Mouse (Mus musculus) embryonic facial prominence, embryonic 12.5 days (tissue): Measurements from ENCODE around the gene 3425401B19Rik. TPM values are rescaled to one million over a fixed set of nuclear protein-coding genes. Genes with fewer than 3 reads are reported as not detected.

Source experiments
- ATAC-seq: fragments of 200-750 bp; cut with Nextera tagmentation; 2 replicates; pipeline ENCODE4 v1.8.0; 2017; ENCODE audit not compliant: insufficient number of reproducible peaks, insufficient read depth, low FRiP score, low TSS enrichment
- H3K27ac ChIP-seq: fragments of 300-500 bp; sonication (generic); 2 replicates; pipeline ENCODE4 v1.5.1; 2016; ENCODE audit warnings: mild to moderate bottlenecking
- H3K27me3 ChIP-seq: fragments of 300-500 bp; sonication (generic); 2 replicates; pipeline ENCODE4 v1.6.1; 2016; ENCODE audit warnings: mild to moderate bottlenecking, moderate library complexity
- H3K36me3 ChIP-seq: fragments of 300-500 bp; sonication (generic); 2 replicates; pipeline ENCODE4 v1.6.1; 2016; ENCODE audit warnings: mild to moderate bottlenecking
- H3K4me1 ChIP-seq: fragments of 300-500 bp; sonication (generic); 2 replicates; pipeline ENCODE4 v1.6.1; 2016
- H3K4me2 ChIP-seq: fragments of 300-500 bp; sonication (generic); replicated peaks from 2 replicates; pipeline ENCODE4 v1.6.1; 2016; ENCODE audit warnings: mild to moderate bottlenecking, moderate library complexity
- H3K4me3 ChIP-seq: fragments of 300-500 bp; sonication (generic); 2 replicates; pipeline ENCODE4 v1.5.1; 2016; ENCODE audit warnings: mild to moderate bottlenecking
- H3K9ac ChIP-seq: fragments of 300-500 bp; sonication (generic); 2 replicates; pipeline ENCODE4 v1.6.1; 2016; ENCODE audit warnings: mild to moderate bottlenecking, moderate library complexity
- H3K9me3 ChIP-seq: fragments of 300-500 bp; sonication (generic); 2 replicates; pipeline ENCODE4 v1.6.1; 2016; ENCODE audit warnings: mild to moderate bottlenecking, moderate library complexity
- whole genome bisulfite sequencing: fragments of 180-500 bp; shearing (Covaris S2); methylation state at CpG from one replicate; pipeline ENCODE4 v1.1.7; 2016; 5-methylcytosine and 5-hydroxymethylcytosine counted together
- polyA plus RNA-seq: library from polyadenylated mRNA; unstranded; fragments of >200 nt; fragmentation: Nextera tagmentation; extraction: Ambion mirVana; gene quantifications from 2 replicates; pipeline ENCODE4 v1.2.1, GENCODE M21; 2016

The 3425401B19Rik gene
- polyA plus RNA-seq, 1 experiment from 2014 or later = 0.47 TPM

DNA sequence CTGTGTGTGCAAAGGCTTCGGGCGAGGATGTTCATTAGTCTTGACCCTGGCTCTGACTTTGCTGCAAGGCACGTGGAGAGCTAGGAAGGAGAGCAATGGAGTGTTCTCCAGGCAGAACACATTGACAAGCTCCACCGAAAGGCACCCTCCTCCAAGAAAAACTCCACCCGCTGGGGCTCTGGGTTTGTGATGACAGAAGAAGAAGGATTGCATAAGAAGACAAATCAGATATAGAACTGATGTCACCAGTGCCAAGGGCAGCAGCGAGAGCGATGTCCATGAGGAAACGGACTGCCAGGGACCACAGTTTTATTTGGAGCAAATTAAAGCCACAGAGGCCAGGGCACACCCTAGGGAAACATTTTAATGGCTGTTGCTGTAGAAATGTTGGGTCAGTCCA lies 12.7 kb upstream of the 3425401B19Rik start:
- no peak for ATAC-seq
- no peak overlapping the region for H3K9ac ChIP-seq
- 86% methylated on average over 8 of the region's 8 CpGs for WGBS
- H3K4me1 ChIP-seq = peaks cover 10% of the 10 kb centered on the region; the same call in 1 of the 2 replicates
- no peaks in the 10 kb centered on the region for H3K27me3 ChIP-seq
- no peak overlapping the region for H3K27ac ChIP-seq
- H3K36me3 ChIP-seq = no peaks in the 10 kb centered on the region
- no peak overlapping the region for H3K4me3 ChIP-seq
- no peaks in the 10 kb centered on the region for H3K9me3 ChIP-seq
- no peak overlapping the region for H3K4me2 ChIP-seq

GRCm38 (mm10) chr14:32696344-32696743 lies 11.3 kb upstream of the 3425401B19Rik start:
- WGBS = 90% methylated on average over 2 of the region's 2 CpGs
- H3K4me3 ChIP-seq = no peak overlapping the region
- peaks cover 10% of the 10 kb centered on the region; the same call in 1 of the 2 replicates for H3K4me1 ChIP-seq
- H3K36me3 ChIP-seq = no peaks in the 10 kb centered on the region
- no peak overlapping the region for H3K4me2 ChIP-seq
- no peaks in the 10 kb centered on the region for H3K27me3 ChIP-seq
- no peak overlapping the region for H3K9ac ChIP-seq
- no peaks in the 10 kb centered on the region for H3K9me3 ChIP-seq
- no peak overlapping the region for H3K27ac ChIP-seq
- ATAC-seq = no peak

GRCm38 (mm10) chr14:32695906-32696305 lies 10.8 kb upstream of the 3425401B19Rik start:
- WGBS = 79% methylated on average over 2 of the region's 2 CpGs
- Histone ChIP-seq H3K4me2 (no peak overlapping the region), H3K4me3 (no peak overlapping the region), H3K9me3 (no peaks in the 10 kb centered on the region), H3K27me3 (no peaks in the 10 kb centered on the region), H3K9ac (no peak overlapping the region), H3K4me1 (0 out of 2 replicates have a peak, but pooled peaks cover 6% of the 10 kb centered on the region), H3K36me3 (no peaks in the 10 kb centered on the region), H3K27ac (no peak overlapping the region)
- no peak for ATAC-seq

DNA sequence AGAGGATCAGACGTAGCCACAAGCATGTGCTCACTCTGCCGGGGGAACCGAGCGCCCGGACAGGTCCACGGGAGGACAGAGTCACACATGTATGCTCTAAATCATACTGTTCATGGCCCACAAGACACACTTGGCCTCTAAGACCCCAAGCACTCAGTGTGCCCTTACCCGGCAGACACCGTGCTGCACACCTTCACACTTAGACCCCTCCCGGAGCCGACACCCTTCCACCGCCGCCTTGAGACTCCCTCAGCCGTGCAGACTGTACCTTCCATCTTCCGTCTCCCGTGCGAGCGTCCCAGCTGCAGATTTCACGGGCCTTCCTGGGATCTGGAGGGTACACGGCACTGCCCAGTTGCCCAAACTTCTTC lies 373 bp downstream of the 3425401B19Rik start:
- no peak for ATAC-seq
- no peaks in the 10 kb centered on the region for H3K36me3 ChIP-seq
- H3K27ac ChIP-seq = no peak overlapping the region
- H3K9ac ChIP-seq = no peak overlapping the region
- no peaks in the 10 kb centered on the region for H3K27me3 ChIP-seq
- WGBS = 65% methylated on average over 19 of the region's 19 CpGs
- H3K4me1 ChIP-seq = peaks cover 15% of the 10 kb centered on the region
- no peaks in the 10 kb centered on the region for H3K9me3 ChIP-seq
- H3K4me3 ChIP-seq = no peak overlapping the region
- no peak overlapping the region for H3K4me2 ChIP-seq

DNA sequence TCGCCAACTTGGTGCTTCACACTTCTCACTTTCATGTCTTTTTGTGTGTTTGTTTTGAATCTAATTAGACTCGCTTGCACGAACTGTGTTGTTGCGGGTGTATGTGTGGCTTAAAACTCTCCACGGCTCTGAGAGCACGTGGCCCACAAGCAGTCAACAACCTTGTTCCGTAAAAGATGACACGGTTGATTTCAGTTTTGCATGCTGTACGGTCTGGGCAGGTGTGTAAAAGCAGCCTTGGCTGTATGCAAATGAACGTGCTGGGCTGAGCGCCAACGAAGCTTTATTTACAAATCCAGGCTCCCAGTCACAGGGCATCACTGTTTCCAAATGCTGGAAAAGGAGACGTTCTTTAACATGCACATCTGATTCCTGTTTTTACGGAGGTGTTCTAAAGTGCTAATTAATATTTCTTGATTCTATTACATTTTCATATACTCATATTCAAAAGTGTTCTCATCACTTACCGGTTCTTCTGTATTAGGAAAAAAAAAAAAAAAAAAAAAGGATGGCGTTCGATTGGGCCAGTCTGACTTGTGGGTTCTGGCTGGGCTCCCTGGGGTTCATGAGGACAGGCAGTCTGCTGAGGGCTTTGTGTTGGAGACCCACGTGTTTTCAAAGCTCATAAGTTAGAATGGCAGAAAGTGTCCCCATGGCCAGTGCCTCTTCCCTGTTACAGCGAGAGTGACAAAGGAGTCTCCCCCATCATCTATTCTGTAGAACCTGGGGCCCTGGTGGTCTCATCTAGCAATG lies 935 bp downstream of the 3425401B19Rik start:
- Histone ChIP-seq H3K4me2 (no peak overlapping the region), H3K4me1 (peaks cover 15% of the 10 kb centered on the region), H3K9me3 (no peaks in the 10 kb centered on the region), H3K9ac (no peak overlapping the region), H3K4me3 (no peak overlapping the region), H3K27me3 (no peaks in the 10 kb centered on the region), H3K36me3 (no peaks in the 10 kb centered on the region), H3K27ac (no peak overlapping the region)
- 56% methylated on average over 19 of the region's 19 CpGs for WGBS
- no peak; the same call in 1 of the 2 replicates for ATAC-seq

DNA sequence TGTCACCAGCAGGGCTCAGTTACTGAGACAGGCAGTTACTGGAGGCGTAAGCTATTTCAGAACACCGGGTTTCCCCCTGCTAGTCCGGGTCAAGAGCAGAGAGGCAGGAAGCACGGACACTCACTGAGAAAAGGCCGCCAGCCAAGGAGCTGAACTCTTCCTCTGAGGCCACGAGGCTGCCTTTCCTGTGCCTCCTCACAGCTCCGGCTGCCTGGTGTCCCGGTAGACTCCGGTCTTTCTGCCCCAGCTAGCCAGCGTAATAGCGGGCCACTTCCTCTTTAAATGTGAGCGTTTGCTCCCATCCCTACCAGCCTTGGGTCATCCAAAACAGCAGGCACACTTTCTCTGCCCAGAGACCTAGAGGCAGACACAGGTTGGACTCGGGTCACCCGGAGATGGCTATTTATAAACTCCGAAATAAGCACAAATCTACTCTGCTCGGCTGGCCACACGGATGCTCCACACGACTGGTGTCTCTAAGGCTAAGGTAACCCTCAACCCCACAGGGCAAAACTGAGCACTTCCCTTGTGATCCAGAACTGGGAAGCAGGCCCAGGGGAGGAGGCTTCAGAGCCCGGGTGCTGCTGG lies 1.7 kb downstream of the 3425401B19Rik start:
- H3K4me3 ChIP-seq = no peak overlapping the region
- no peak overlapping the region for H3K27ac ChIP-seq
- H3K4me1 ChIP-seq = peaks cover 15% of the 10 kb centered on the region
- no peaks in the 10 kb centered on the region for H3K27me3 ChIP-seq
- ATAC-seq = no peak
- 0 out of 2 replicates have a peak overlapping the region, but pooled peaks have one; percentile 12 for H3K4me2 ChIP-seq
- H3K9me3 ChIP-seq = no peaks in the 10 kb centered on the region
- no peak overlapping the region for H3K9ac ChIP-seq
- WGBS = 31% methylated on average over 19 of the region's 19 CpGs
- no peaks in the 10 kb centered on the region for H3K36me3 ChIP-seq

GRCm38 (mm10) chr14:32682536-32682935 lies 2.6 kb downstream of the 3425401B19Rik start:
- 87% methylated on average over 12 of the region's 12 CpGs for WGBS
- no peak overlapping the region for H3K9ac ChIP-seq
- ATAC-seq = no peak

DNA sequence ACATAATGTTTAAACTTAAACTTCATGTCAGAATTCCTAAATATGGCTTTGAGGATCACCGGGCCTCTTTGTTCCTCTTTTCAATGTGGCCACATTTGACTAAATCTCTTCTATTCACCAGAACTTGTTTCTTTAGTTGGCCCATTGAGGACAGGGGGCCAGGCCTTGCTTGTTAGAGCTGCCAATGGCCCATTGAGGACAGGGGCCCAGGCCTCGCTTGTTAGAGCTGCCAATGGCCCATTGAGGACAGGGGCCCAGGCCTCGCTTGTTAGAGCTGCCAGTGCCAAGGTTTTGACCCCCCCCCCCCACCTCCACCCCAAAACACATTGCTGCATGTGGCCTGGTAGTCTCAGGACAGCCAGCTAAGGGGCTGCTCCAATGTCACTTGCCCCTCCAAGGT lies 3.5 kb downstream of the 3425401B19Rik start:
- Histone ChIP-seq H3K27ac (no peak overlapping the region), H3K4me3 (no peak overlapping the region), H3K4me1 (peaks cover 15% of the 10 kb centered on the region), H3K4me2 (no peak overlapping the region), H3K36me3 (no peaks in the 10 kb centered on the region), H3K9me3 (no peaks in the 10 kb centered on the region), H3K27me3 (no peaks in the 10 kb centered on the region), H3K9ac (no peak overlapping the region)
- 89% methylated on average over 3 of the region's 3 CpGs for WGBS
- ATAC-seq = no peak

More at GRCm38 (mm10) chr14:32682536-32682935, 2.6 kb downstream of the 3425401B19Rik start:
- H3K9me3 ChIP-seq = no peaks in the 10 kb centered on the region
- H3K4me2 ChIP-seq = no peak overlapping the region
- H3K27me3 ChIP-seq = no peaks in the 10 kb centered on the region
- H3K4me3 ChIP-seq = no peak overlapping the region
- peaks cover 15% of the 10 kb centered on the region for H3K4me1 ChIP-seq
- H3K27ac ChIP-seq = no peak overlapping the region
- H3K36me3 ChIP-seq = no peaks in the 10 kb centered on the region

- Histone ChIP-seq H3K27ac (no peak overlapping the region), H3K4me2 (no peak overlapping the region), H3K27me3 (no peaks in the 10 kb centered on the region), H3K4me1 (peaks cover 13% of the 10 kb centered on the region), H3K4me3 (no peak overlapping the region), H3K36me3 (no peaks in the 10 kb centered on the region), H3K9me3 (no peaks in the 10 kb centered on the region), H3K9ac (no peak overlapping the region)
- 71% methylated on average over 3 of the region's 3 CpGs for WGBS
- no peak for ATAC-seq
Measured at GRCm38 (mm10) chr14:32678565-32678964, 6.5 kb downstream of the 3425401B19Rik start.

DNA sequence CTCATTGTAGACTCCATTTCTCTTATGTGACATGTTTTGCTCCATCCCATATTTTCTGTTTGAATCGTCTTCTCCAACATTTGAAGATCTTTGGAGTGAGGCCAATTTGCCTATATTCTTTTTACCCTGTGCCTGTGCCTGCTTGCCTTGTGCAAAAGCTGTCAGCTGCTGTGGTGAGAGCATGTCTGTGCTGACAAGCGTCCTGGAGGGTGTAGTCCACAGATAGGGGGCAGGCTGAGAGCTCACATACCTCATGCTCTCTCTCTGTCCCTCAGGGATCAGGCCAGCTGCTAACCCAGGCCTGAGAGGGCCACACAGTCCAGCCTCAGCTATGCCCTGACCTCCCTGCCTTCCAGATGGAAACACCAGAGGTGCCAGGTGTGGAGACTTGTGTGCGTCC lies 11.9 kb downstream of the 3425401B19Rik start:
- Histone ChIP-seq H3K9me3 (no peaks in the 10 kb centered on the region), H3K9ac (no peak overlapping the region), H3K36me3 (no peaks in the 10 kb centered on the region), H3K27ac (no peak overlapping the region), H3K4me1 (no peaks in the 10 kb centered on the region), H3K4me3 (no peak overlapping the region), H3K4me2 (no peak overlapping the region), H3K27me3 (no peaks in the 10 kb centered on the region)
- ATAC-seq = no peak
- 53% methylated on average over 3 of the region's 3 CpGs for WGBS

GRCm38 (mm10) chr14:32663099-32663498 lies 22.0 kb downstream of the 3425401B19Rik start:
- H3K4me2 ChIP-seq = no peak overlapping the region
- 90% methylated on average over 6 of the region's 6 CpGs for WGBS
- H3K9me3 ChIP-seq = no peaks in the 10 kb centered on the region
- H3K9ac ChIP-seq = no peak overlapping the region
- H3K27ac ChIP-seq = no peak overlapping the region
- no peak overlapping the region for H3K4me3 ChIP-seq
- H3K4me1 ChIP-seq = no peaks in the 10 kb centered on the region
- H3K36me3 ChIP-seq = no peaks in the 10 kb centered on the region
- no peak for ATAC-seq
- peaks cover 6% of the 10 kb centered on the region for H3K27me3 ChIP-seq

DNA sequence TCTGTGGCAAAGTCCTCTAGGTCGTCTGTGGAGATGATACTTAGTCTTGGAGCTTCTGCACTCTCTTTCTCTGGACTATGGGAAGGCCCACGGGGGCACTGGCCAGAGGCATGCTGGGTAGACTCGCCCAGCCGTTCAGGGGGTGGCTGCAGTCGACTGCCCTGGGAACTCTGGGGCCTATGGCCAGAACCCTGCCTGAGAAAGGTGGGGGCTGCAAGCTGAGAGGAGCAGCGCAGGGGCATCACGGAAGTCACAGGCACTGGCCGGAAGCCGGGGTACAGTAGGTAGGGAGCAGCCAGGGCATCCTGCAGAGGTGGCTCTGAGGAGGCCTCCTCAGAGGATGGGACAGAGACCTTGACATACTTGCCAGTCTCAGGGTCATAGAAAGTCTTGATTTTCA lies 25.3 kb downstream of the 3425401B19Rik start:
- H3K36me3 ChIP-seq = no peaks in the 10 kb centered on the region
- WGBS = 78% methylated on average over 9 of the region's 9 CpGs
- H3K9me3 ChIP-seq = no peaks in the 10 kb centered on the region
- no peak overlapping the region for H3K27ac ChIP-seq
- H3K9ac ChIP-seq = no peak overlapping the region
- H3K4me2 ChIP-seq = no peak overlapping the region
- no peaks in the 10 kb centered on the region for H3K4me1 ChIP-seq
- H3K4me3 ChIP-seq = no peak overlapping the region
- ATAC-seq = 0 out of 2 replicates have a peak, but pooled peaks have one; percentile 6
- peaks cover 3% of the 10 kb centered on the region for H3K27me3 ChIP-seq
